Mouse (Mus musculus) heart, postnatal 0 days (tissue): ENCODE results near the gene Tdp1. TPM values are rescaled to one million over a fixed set of nuclear protein-coding genes. Genes with fewer than 3 reads are reported as not detected.

ENCODE experiments used
- ATAC-seq: fragments of 200-750 bp; cut with Nextera tagmentation; 2 replicates; pipeline ENCODE4 v1.8.0; 2017; ENCODE audit warnings: low read depth, moderate number of reproducible peaks, moderate library complexity; ENCODE audit not compliant: insufficient read depth
- DNase-seq: peaks from one replicate; pipeline ENCODE4 v3.0.0-alpha.2; 2016; ENCODE audit warnings: low spot score
- H3K27ac ChIP-seq: fragments of 300-500 bp; sonication (generic); 2 replicates; pipeline ENCODE4 v1.5.1; 2014; ENCODE audit warnings: low read depth, mild to moderate bottlenecking
- H3K27me3 ChIP-seq: fragments of 300-500 bp; sonication (generic); 2 replicates; pipeline ENCODE4 v1.6.1; 2014; ENCODE audit warnings: low read length, mixed read lengths; ENCODE audit not compliant: control insufficient read depth, insufficient read depth
- H3K36me3 ChIP-seq: fragments of 300-500 bp; sonication (generic); replicated peaks from 2 replicates; pipeline ENCODE4 v1.6.1; 2014; ENCODE audit warnings: low read length, mixed read lengths; ENCODE audit not compliant: control insufficient read depth, insufficient read depth
- H3K4me1 ChIP-seq: fragments of 300-500 bp; sonication (generic); 2 replicates; pipeline ENCODE4 v1.6.1; 2014; ENCODE audit warnings: antibody characterized with exemption; ENCODE audit not compliant: control insufficient read depth, insufficient read depth
- H3K4me2 ChIP-seq: fragments of 300-500 bp; sonication (generic); 2 replicates; pipeline ENCODE4 v1.6.1; 2014; ENCODE audit warnings: low read depth, mild to moderate bottlenecking, low read length, moderate library complexity
- H3K4me3 ChIP-seq: fragments of 300-500 bp; sonication (generic); 2 replicates; pipeline ENCODE4 v1.5.1; 2014; ENCODE audit warnings: low read depth, low read length
- H3K9ac ChIP-seq: fragments of 300-500 bp; sonication (generic); replicated peaks from 2 replicates; pipeline ENCODE4 v1.6.1; 2014; ENCODE audit warnings: low read depth, low read length, mixed read lengths
- H3K9me3 ChIP-seq: fragments of 300-500 bp; sonication (generic); replicated peaks from 2 replicates; pipeline ENCODE4 v1.6.1; 2016; ENCODE audit warnings: low read length; ENCODE audit not compliant: control insufficient read depth
- CTCF ChIP-seq: IDR thresholded peaks from 2 replicates; pipeline ENCODE4 v1.5.1; 2016; ENCODE audit warnings: antibody characterized with exemption, control low read depth, low read depth
- EP300 ChIP-seq: IDR thresholded peaks from 2 replicates; pipeline ENCODE4 v1.6.1; 2016; ENCODE audit warnings: antibody characterized with exemption, low read depth
- WGBS: fragments of 180-500 bp; shearing (Covaris S2); extraction: QIAGEN DNeasy Blood & Tissue Kit; methylation state at CpG from one replicate; pipeline ENCODE4 v1.1.7; 2014; 5-methylcytosine and 5-hydroxymethylcytosine counted together
- polyA plus RNA-seq: library from polyadenylated mRNA; unstranded; fragments of >200 nt; fragmentation: Nextera tagmentation; extraction: Ambion mirVana; gene quantifications from 2 replicates; pipeline ENCODE4 v1.2.1, GENCODE M21; 2015
- total RNA-seq: library from RNA; depleted of rRNA; stranded (reverse); fragments of >200 nt; gene quantifications from 2 replicates; pipeline ENCODE4 v1.2.3, GENCODE M21; 2014; ENCODE audit warnings: low replicate concordance; rRNA removed

Tdp1 gene
- 5.2 and 8.8 TPM in 2 replicates for total RNA-seq
- 13.7 and 14.9 TPM in 2 replicates for polyA plus RNA-seq

DNA sequence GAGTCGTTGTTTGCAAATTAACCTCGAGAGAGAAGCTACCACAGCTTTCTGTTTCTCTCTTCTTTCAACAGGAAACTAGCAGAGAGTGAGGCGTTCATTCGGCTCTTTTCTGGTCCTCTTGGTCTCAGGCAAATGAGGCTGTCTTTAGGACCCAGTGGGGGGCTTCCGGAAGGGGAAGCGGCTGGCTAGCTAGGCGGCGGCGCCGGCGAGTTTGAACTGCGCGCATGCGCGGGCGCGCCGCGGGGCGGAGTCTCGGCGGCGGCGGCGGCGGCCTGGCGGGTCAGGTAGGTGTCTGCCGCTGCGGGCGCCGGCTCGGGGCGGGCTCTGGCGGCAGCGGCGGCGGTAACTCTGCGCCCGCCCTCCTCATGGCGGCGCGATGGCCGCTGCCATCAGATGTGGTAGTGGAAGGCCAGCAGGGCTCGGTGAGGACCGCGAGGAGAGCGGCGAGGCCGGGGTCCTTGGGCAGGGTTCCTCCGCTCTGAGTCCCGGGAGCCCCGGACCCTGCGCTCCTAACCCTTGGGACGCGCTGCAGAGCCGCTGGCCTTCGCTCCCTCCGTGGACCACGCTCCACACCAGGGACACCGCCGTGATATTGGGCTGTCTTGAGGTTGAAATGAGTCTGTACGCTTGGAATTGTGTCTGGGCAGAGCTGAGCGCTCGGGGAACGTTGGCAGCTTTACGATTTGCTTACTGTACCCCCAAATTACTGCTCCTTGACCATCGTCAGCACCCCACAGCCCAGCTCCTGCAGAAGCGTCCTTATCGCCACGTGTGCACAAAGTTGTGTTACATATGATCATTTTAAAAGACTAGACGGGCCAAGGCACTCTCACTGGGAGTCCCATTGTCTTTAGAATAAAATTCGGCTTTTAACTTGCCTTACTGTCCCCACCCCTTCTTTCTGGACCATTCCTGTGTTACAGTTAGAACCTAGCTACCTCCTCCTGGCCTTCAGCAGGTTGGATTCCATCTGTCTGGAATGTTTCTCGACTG, at the start of gene Tdp1, which contains the start of gene Efcab11:
Gene Tdp1, plus strand, starts transcription at position 249 of the 993 bp plus-strand sequence.
Gene Efcab11, minus strand, starts transcription at position 171 of the 993 bp plus-strand sequence.
- Histone ChIP-seq H3K36me3 (no peaks in the 10 kb centered on the region), H3K27ac (peak within 1 kb of the TSS; percentile 70), H3K9ac (peak within 1 kb of the TSS; percentile 70), H3K9me3 (no peaks in the 10 kb centered on the region), H3K4me3 (peak within 1 kb of the TSS; percentile 73), H3K4me2 (peak within 1 kb of the TSS; percentile 91), H3K27me3 (no peaks in the 10 kb centered on the region), H3K4me1 (peaks cover 11% of the 10 kb centered on the region)
- WGBS = under 1% methylated on average over 72 of the region's 73 CpGs
- DNase-seq = peak; percentile 90
- no peak for TF ChIP-seq CTCF
- no peak for TF ChIP-seq EP300
- peak; percentile 89 for ATAC-seq

DNA sequence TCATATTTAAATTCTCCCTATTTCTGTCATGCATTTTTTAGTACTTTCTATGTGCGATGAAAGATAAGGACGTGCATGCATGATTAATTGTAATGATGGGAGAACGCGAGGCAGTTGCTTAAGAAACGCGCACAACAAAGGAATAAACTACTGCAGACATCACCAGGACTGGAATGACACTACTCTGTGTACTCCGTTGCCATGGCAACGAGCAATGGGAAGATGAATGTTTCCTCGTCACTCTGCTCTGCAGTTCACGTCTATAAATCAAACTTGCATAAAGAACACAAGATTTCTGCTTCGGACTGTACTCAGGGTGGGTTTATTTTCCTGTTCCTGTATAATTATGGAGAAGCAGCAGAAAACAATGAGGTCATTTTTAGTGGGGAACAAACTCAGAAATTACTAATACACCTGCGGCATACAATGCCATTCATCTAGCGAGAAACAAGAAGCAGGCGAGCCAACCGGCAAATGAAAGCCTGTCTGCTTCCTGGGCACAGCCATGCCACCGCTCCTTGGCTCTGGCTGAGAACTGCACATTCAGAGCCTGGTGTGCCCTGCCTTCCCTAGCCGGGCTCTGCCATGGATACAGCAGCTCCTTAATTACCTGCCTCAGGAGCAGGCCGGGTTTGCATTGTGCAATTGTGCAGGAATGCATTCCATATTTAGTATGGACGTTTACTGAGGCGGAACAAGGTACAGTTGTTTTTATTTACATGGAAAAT, 47.7 kb upstream of the Tdp1 start:
- no peak overlapping the region for H3K4me3 ChIP-seq
- DNase-seq (peak; percentile 12), ATAC-seq (no peak)
- H3K4me2 ChIP-seq = no peak overlapping the region
- no peaks in the 10 kb centered on the region for H3K36me3 ChIP-seq
- no peaks in the 10 kb centered on the region for H3K27me3 ChIP-seq
- H3K4me1 ChIP-seq = no peaks in the 10 kb centered on the region
- H3K27ac ChIP-seq = no peak overlapping the region
- TF ChIP-seq CTCF (no peak), EP300 (no peak)
- 73% methylated on average over 20 of the region's 20 CpGs for WGBS
- no peak overlapping the region for H3K9ac ChIP-seq
- H3K9me3 ChIP-seq = no peaks in the 10 kb centered on the region

DNA sequence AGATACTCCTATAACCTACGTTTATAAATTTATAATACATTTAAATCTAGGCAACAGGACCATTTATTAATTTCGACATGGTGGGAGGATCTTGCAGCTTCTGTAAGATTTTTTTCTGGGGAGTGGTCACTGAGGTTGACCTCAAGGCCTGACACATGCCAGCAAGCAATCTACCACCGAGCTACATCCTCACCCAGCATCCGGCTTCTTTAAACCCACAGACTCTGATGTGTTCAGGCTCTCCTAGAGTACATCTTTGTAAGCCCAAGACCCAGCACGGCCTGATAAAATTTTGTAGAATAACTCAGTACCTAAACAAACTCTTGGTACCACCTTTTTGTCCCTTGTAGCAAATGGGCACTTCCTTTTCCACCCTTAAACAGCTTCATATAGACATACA, 46.8 kb upstream of the Tdp1 start:
- Histone ChIP-seq H3K27me3 (no peaks in the 10 kb centered on the region), H3K4me3 (no peak overlapping the region), H3K27ac (no peak overlapping the region), H3K4me2 (no peak overlapping the region), H3K9me3 (no peaks in the 10 kb centered on the region), H3K4me1 (no peaks in the 10 kb centered on the region), H3K9ac (no peak overlapping the region), H3K36me3 (no peaks in the 10 kb centered on the region)
- no peak for DNase-seq
- 81% methylated on average over 5 of the region's 5 CpGs for WGBS
- TF ChIP-seq EP300 (no peak), CTCF (no peak)
- no peak for ATAC-seq

DNA sequence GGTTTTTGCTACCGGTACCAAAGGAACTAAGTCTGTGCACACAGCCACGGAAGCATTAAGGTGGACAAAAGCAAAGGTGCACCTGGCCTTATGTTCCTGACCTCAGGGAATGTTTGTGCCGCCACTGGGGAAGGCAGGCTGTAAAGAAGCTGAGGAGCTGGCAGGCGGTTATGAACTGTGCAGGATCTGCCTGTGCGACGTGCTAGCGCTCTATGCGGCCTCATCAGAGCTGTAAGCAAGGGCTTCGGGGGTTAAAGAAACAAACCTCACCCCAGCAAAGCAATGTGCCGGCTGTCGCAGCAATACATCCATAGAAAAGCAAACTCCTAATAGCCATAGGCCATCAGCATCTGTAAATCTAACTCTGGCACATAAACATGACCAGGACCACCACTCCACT, 46.2 kb upstream of the Tdp1 start:
- H3K4me1 ChIP-seq = no peaks in the 10 kb centered on the region
- no peaks in the 10 kb centered on the region for H3K9me3 ChIP-seq
- ATAC-seq (no peak), DNase-seq (no peak)
- WGBS = 88% methylated on average over 11 of the region's 11 CpGs
- no peak overlapping the region for H3K27ac ChIP-seq
- H3K36me3 ChIP-seq = no peaks in the 10 kb centered on the region
- no peaks in the 10 kb centered on the region for H3K27me3 ChIP-seq
- H3K4me2 ChIP-seq = no peak overlapping the region
- TF ChIP-seq CTCF (no peak), EP300 (no peak)
- H3K4me3 ChIP-seq = no peak overlapping the region
- H3K9ac ChIP-seq = no peak overlapping the region

DNA sequence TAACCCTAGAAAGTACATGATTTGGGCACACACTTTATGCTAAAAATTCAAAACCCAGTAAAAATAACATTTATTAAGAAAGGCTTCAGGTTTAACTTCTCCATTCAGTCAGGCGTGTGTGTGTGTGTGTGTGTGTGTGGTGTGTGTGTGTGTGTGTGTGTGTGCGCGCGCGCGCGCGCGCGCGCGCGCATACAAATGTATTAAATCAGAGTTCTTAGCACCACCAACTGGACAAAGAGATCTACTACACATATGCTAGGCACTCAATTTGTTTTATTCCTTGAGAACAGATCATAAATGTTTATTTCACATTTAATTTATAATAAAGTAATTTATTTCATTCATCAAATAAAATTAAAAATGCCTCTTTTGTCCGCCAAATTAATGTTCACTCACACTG, 45.6 kb upstream of the Tdp1 start:
- TF ChIP-seq EP300 (no peak), CTCF (peak; percentile 27)
- Histone ChIP-seq H3K27ac (no peak overlapping the region), H3K4me1 (no peaks in the 10 kb centered on the region), H3K4me2 (no peak overlapping the region), H3K9ac (no peak overlapping the region), H3K27me3 (no peaks in the 10 kb centered on the region), H3K36me3 (no peaks in the 10 kb centered on the region), H3K4me3 (no peak overlapping the region), H3K9me3 (no peaks in the 10 kb centered on the region)
- DNase-seq = no peak
- ATAC-seq = no peak
- WGBS = 74% methylated on average over 14 of the region's 14 CpGs
